Comparison of ENCODE assay signal across 9 mouse cellular contexts in the genomic region with DNA sequence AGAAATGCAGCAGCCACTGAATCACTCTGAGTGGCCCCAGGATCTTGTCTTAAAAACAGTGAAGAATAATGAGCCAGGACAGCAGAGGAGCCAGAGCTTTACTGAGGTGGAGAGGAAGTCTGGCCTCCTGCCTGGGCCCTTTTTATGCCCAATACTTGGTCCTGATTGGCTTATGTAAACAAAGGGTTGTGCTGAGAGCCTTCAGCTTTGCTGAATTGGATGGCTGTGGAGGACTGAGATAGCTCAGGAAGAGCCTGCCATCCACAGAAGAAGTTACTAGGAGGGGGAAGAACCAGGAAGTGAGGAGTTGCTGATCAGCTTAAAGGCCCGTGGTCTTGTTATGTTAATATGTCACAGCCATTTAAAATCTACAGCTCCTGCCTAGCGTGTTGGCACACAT. TPM values are rescaled to one million over a fixed set of nuclear protein-coding genes. Genes with fewer than 3 reads are reported as not detected.
DNase-seq lines count a peak whose midpoint lies in the region; ATAC-seq and TF ChIP-seq lines count a peak whose summit lies in the region.
"Had no signal": no experiment of that assay in that cellular context is flagged by ENCODE, and none has a peak within 500 bp of the region (broad histone marks: within the 10 kb centered on the region; RNA-seq: fewer than 3 reads in every experiment).

No protein-coding gene starts in this region.

- intact Hi-C loops in left cerebral cortex, postnatal 10 days (cut with DNase I), result no loop called here

- no peaks in the 10 kb centered on the region for H3K36me3 ChIP-seq in kidney, adult 2 months (ENCODE audit: control insufficient read depth, insufficient read depth, low read length)
- no peaks in the 10 kb centered on the region for H3K36me3 ChIP-seq in heart, embryonic 16.5 days (ENCODE audit: control insufficient read depth, insufficient read depth)
- H3K36me3 ChIP-seq: liver, embryonic 13.5 days had no signal

- H3K4me2 ChIP-seq in heart, embryonic 16.5 days (ENCODE audit: low read depth, low read length), result peak overlapping the region; percentile 15; the same call in 1 of the 2 replicates
- H3K4me2 ChIP-seq: liver, embryonic 13.5 days had no signal

- WGBS in kidney, adult 2 months, result 27% methylated on average over 2 of the region's 2 CpGs
- WGBS in heart, embryonic 16.5 days, result 27% methylated on average over 2 of the region's 2 CpGs

- H3K4me1 ChIP-seq in kidney, adult 2 months (ENCODE audit: control insufficient read depth, insufficient read depth, low read length), result peaks cover 12% of the 10 kb centered on the region
- H3K4me1 ChIP-seq in heart, embryonic 16.5 days (ENCODE audit: control insufficient read depth, insufficient read depth, low read length), result peaks cover 22% of the 10 kb centered on the region

- H3K9ac ChIP-seq in heart, embryonic 16.5 days (ENCODE audit: low read length), result peak overlapping the region; percentile 26
- H3K9ac ChIP-seq: liver, embryonic 13.5 days had no signal

- H3K4me3 ChIP-seq in kidney, adult 2 months (ENCODE audit: insufficient read depth, low read depth, low read length), result no peak overlapping the region
- H3K4me3 ChIP-seq in heart, embryonic 16.5 days (ENCODE audit: low read length), result no peak overlapping the region
- H3K4me3 ChIP-seq: liver, embryonic 13.5 days had no signal

- peak; percentile 34 for DNase-seq in kidney, adult 2 months
- DNase-seq in kidney, adult 11 months, result no peak
- peak; percentile 84 for DNase-seq in R1 (ENCODE audit: low read depth, low spot score)
- DNase-seq in lung, postnatal 10 days, result peak; percentile 49
- DNase-seq in urinary bladder, adult 2 months (ENCODE audit: low spot score), result no peak
- DNase-seq in left cerebral cortex, postnatal 10 days (ENCODE audit: extremely low spot score in 1 of 2, low spot score in 2 of 2), result no peak
- DNase-seq in right cerebral cortex, adult 18-20 months, result no peak
- DNase-seq: liver, embryonic 13.5 days had no signal

- no peaks in the 10 kb centered on the region for H3K27me3 ChIP-seq in kidney, adult 2 months (replicated peaks; ENCODE audit: control insufficient read depth, insufficient read depth, low read length)
- H3K27me3 ChIP-seq in heart, embryonic 16.5 days (ENCODE audit: control insufficient read depth, insufficient read depth, low read length), result no peaks in the 10 kb centered on the region
- H3K27me3 ChIP-seq: liver, embryonic 13.5 days had no signal

- no peak for TF ChIP-seq POLR2A in kidney, adult 2 months (IDR thresholded peaks at IDR 0.05; ENCODE audit: low read depth, low read length)

- TF ChIP-seq CTCF in kidney, adult 2 months (conservative IDR thresholded peaks at IDR 0.05; ENCODE audit: insufficient read depth, insufficient read length, low read depth, low read length), result no peak

- no peaks in the 10 kb centered on the region for H3K9me3 ChIP-seq in heart, embryonic 16.5 days (replicated peaks; ENCODE audit: control insufficient read depth, low read length)
- H3K9me3 ChIP-seq: liver, embryonic 13.5 days had no signal

- H3K27ac ChIP-seq in kidney, adult 2 months (ENCODE audit: insufficient read depth, low read depth, low read length), result no peak overlapping the region
- peak overlapping the region; percentile 83 for H3K27ac ChIP-seq in heart, embryonic 16.5 days (ENCODE audit: low read length)
- H3K27ac ChIP-seq: liver, embryonic 13.5 days had no signal

- no peak; the same call in 1 of the 2 replicates for ATAC-seq in heart, embryonic 16.5 days (replicated peaks; ENCODE audit: extremely low read depth, insufficient read depth, low FRiP score)

RNA-seq across cellular contexts. Expression of a gene that starts 46.5 kb away (rescaled TPM):
- polyA plus RNA-seq in kidney, adult 2 months (2012; rRNA removed), result 93.8 and 101 TPM in 2 replicates
- 22.6 and 29.9 TPM in 2 replicates for polyA plus RNA-seq in heart, embryonic 16.5 days (2015; fragmentation: Nextera tagmentation; extraction: Ambion mirVana)
- polyA plus RNA-seq in urinary bladder, adult 2 months (2012; rRNA removed), result 19.3 and 41.9 TPM in 2 replicates
- total RNA-seq in left cerebral cortex, postnatal 10 days (2021), result 100 to 1,000 TPM; 288 to 322 TPM

RNA-seq across cellular contexts. Expression of a gene that starts 56.4 kb away (rescaled TPM):
- polyA plus RNA-seq in kidney, adult 2 months (2012; rRNA removed), result 0.12 TPM in 1 of 2 replicates, not detected in the other
- not detected in 2 replicates for polyA plus RNA-seq in heart, embryonic 16.5 days (2015; fragmentation: Nextera tagmentation; extraction: Ambion mirVana)
- not detected in 2 replicates for polyA plus RNA-seq in urinary bladder, adult 2 months (2012; rRNA removed)
- not detected for total RNA-seq in left cerebral cortex, postnatal 10 days (2021)

Comparison
In these comparisons a context has a peak if more than half of its experiments do, and no peak if none do; other contexts are left out.
1. DNase-seq: peak in kidney, adult 2 months (single experiment), R1 (single experiment) and lung, postnatal 10 days (single experiment); none in kidney, adult 11 months (single experiment), urinary bladder, adult 2 months (single experiment), left cerebral cortex, postnatal 10 days (0 of 2) and right cerebral cortex, adult 18-20 months (single experiment).